Mouse (Mus musculus) liver, embryonic 14.5 days (tissue): ENCODE results near the gene Prdm16. TPM values are rescaled to one million over a fixed set of nuclear protein-coding genes. Genes with fewer than 3 reads are reported as not detected.

ENCODE experiments used
- ATAC-seq: fragments of 200-750 bp; cut with Nextera tagmentation; 2 replicates; pipeline ENCODE4 v1.8.0; 2017; ENCODE audit warnings: moderate number of reproducible peaks, mild to moderate bottlenecking, moderate library complexity; ENCODE audit not compliant: insufficient read depth
- DNase-seq, 3 experiments: peaks; one replicate each; pipeline ENCODE4 v3.0.0-alpha.2; 2012 to 2013; ENCODE audit warnings: low read depth in 3 of 3, low spot score in 3 of 3
- H3K27ac ChIP-seq: fragments of 300-500 bp; sonication (generic); 2 replicates; pipeline ENCODE4 v1.5.1; 2014; ENCODE audit warnings: moderate library complexity, mild to moderate bottlenecking, control low read depth, inconsistent platforms
- H3K27me3 ChIP-seq: fragments of 300-500 bp; sonication (generic); 2 replicates; pipeline ENCODE4 v1.6.1; 2014; ENCODE audit warnings: mild to moderate bottlenecking, low read length, moderate library complexity; ENCODE audit not compliant: control insufficient read depth, insufficient read depth
- H3K36me3 ChIP-seq: fragments of 300-500 bp; sonication (generic); replicated peaks from 2 replicates; pipeline ENCODE4 v1.6.1; 2014; ENCODE audit warnings: low read depth; ENCODE audit not compliant: control insufficient read depth, insufficient read depth
- H3K4me1 ChIP-seq, 2 experiments: fragments of 200-500 bp in 1 of 2; fragments of 300-500 bp in 1 of 2; sonication (generic) in 1 of 2; replicated peaks; 2 replicates each; pipeline ENCODE4 v1.6.1; 2012 to 2014; ENCODE audit warnings: antibody characterized with exemption in 1 of 2, inconsistent platforms in 1 of 2, low read length in 1 of 2; ENCODE audit not compliant: control insufficient read depth in 2 of 2, insufficient read depth in 2 of 2
- H3K4me2 ChIP-seq: fragments of 300-500 bp; sonication (generic); 2 replicates; pipeline ENCODE4 v1.6.1; 2014; ENCODE audit warnings: low read depth, mild to moderate bottlenecking, control low read depth, moderate library complexity
- H3K4me3 ChIP-seq, 2 experiments: fragments of 200-500 bp in 1 of 2; fragments of 300-500 bp in 1 of 2; sonication (generic) in 1 of 2; 2 replicates each; pipeline ENCODE4 v1.5.1; 2012 to 2014; ENCODE audit warnings: low read depth in 2 of 2, low read length in 2 of 2, mild to moderate bottlenecking in 2 of 2, control low read depth in 1 of 2, inconsistent platforms in 1 of 2, moderate library complexity in 1 of 2; ENCODE audit not compliant: insufficient read depth in 1 of 2
- H3K9ac ChIP-seq: fragments of 300-500 bp; sonication (generic); replicated peaks from 2 replicates; pipeline ENCODE4 v1.6.1; 2014; ENCODE audit warnings: mild to moderate bottlenecking, control low read depth, moderate library complexity
- H3K9me3 ChIP-seq: fragments of 300-500 bp; sonication (generic); 2 replicates; pipeline ENCODE4 v1.6.1; 2016; ENCODE audit warnings: low read length, mixed read lengths; ENCODE audit not compliant: control insufficient read depth
- CTCF ChIP-seq: IDR thresholded peaks from 2 replicates; pipeline ENCODE4 v1.5.1; 2016; ENCODE audit warnings: antibody characterized with exemption, low read depth, control low read depth
- EP300 ChIP-seq: IDR thresholded peaks from 2 replicates; pipeline ENCODE4 v1.6.1; 2016; ENCODE audit warnings: antibody characterized with exemption, low read depth
- WGBS: fragments of 180-500 bp; shearing (Covaris S2); extraction: QIAGEN DNeasy Blood & Tissue Kit; methylation state at CpG from one replicate; pipeline ENCODE4 v1.1.7; 2014; ENCODE audit not compliant: insufficient replicate concordance; 5-methylcytosine and 5-hydroxymethylcytosine counted together
- polyA plus RNA-seq, 2 experiments: library from polyadenylated mRNA; depleted of rRNA in 1 of 2; stranded (reverse) in 1 of 2; unstranded in 1 of 2; fragments of >200 nt; fragmentation: Nextera tagmentation in 1 of 2; extraction: Ambion mirVana in 1 of 2; gene quantifications; 2 replicates each; pipeline versions ENCODE4 v1.2.1 to v1.2.3; 2012 to 2014

Gene Prdm16
- polyA plus RNA-seq, 2 experiments = 0.70 to 0.86 TPM

- TF ChIP-seq EP300 (no peak), CTCF (no peak)
- 52% methylated on average over 2 of the region's 2 CpGs for WGBS
- no peak overlapping the region for H3K4me3 ChIP-seq
- H3K9me3 ChIP-seq = no peaks in the 10 kb centered on the region
- H3K9ac ChIP-seq = no peak overlapping the region
- DNase-seq (no peak), ATAC-seq (no peak)
- no peaks in the 10 kb centered on the region for H3K36me3 ChIP-seq
- no peak overlapping the region for H3K4me2 ChIP-seq
- H3K27ac ChIP-seq = no peak overlapping the region
- no peaks in the 10 kb centered on the region for H3K27me3 ChIP-seq
- H3K4me1 ChIP-seq = no peaks in the 10 kb centered on the region
Measured at GRCm38 (mm10) chr4:154513664-154514063, 123.0 kb downstream of the Prdm16 start.

GRCm38 (mm10) chr4:154512518-154513090 is 124.1 kb downstream of the Prdm16 start:
- Histone ChIP-seq H3K9me3 (no peaks in the 10 kb centered on the region), H3K4me1 (no peaks in the 10 kb centered on the region), H3K9ac (no peak overlapping the region), H3K27me3 (no peaks in the 10 kb centered on the region), H3K27ac (no peak overlapping the region), H3K36me3 (no peaks in the 10 kb centered on the region), H3K4me2 (no peak overlapping the region), H3K4me3 (no peak overlapping the region)
- no peak for TF ChIP-seq EP300
- no peak for TF ChIP-seq CTCF
- no peak for ATAC-seq
- no peak for DNase-seq
- whole genome bisulfite sequencing = 48% methylated on average over 15 of the region's 15 CpGs

- TF ChIP-seq CTCF (no peak), EP300 (no peak)
- DNase-seq (no peak), ATAC-seq (no peak)
- no peak overlapping the region for H3K4me2 ChIP-seq
- H3K9me3 ChIP-seq = no peaks in the 10 kb centered on the region
- no peak overlapping the region for H3K4me3 ChIP-seq
- no peaks in the 10 kb centered on the region for H3K36me3 ChIP-seq
- H3K4me1 ChIP-seq = no peaks in the 10 kb centered on the region
- WGBS = 43% methylated on average over 4 of the region's 4 CpGs
- no peak overlapping the region for H3K27ac ChIP-seq
- H3K9ac ChIP-seq = no peak overlapping the region
- H3K27me3 ChIP-seq = no peaks in the 10 kb centered on the region; the same call in 1 of the 2 replicates
Measured at GRCm38 (mm10) chr4:154511767-154512166, 124.9 kb downstream of the Prdm16 start.

- DNase-seq (no peak), ATAC-seq (no peak)
- Histone ChIP-seq H3K4me1 (no peaks in the 10 kb centered on the region), H3K27me3 (no peaks in the 10 kb centered on the region; the same call in 1 of the 2 replicates), H3K36me3 (no peaks in the 10 kb centered on the region), H3K4me3 (no peak overlapping the region), H3K9ac (no peak overlapping the region), H3K9me3 (no peaks in the 10 kb centered on the region), H3K4me2 (no peak overlapping the region), H3K27ac (no peak overlapping the region)
- TF ChIP-seq CTCF (no peak), EP300 (no peak)
- WGBS = 20% methylated on average over 20 of the region's 20 CpGs
Measured at GRCm38 (mm10) chr4:154506774-154507435, 129.8 kb downstream of the Prdm16 start.

- 52% methylated on average over 5 of the region's 5 CpGs for WGBS
- DNase-seq (no peak), ATAC-seq (no peak)
- Histone ChIP-seq H3K27me3 (no peaks in the 10 kb centered on the region; the same call in 1 of the 2 replicates), H3K4me2 (no peak overlapping the region), H3K27ac (no peak overlapping the region), H3K36me3 (no peaks in the 10 kb centered on the region), H3K9ac (no peak overlapping the region), H3K9me3 (no peaks in the 10 kb centered on the region), H3K4me1 (no peaks in the 10 kb centered on the region), H3K4me3 (no peak overlapping the region)
- TF ChIP-seq EP300 = no peak
- TF ChIP-seq CTCF = no peak
Measured at GRCm38 (mm10) chr4:154505313-154505712, 131.4 kb downstream of the Prdm16 start.
